Mouse (Mus musculus) effector memory CD4-positive, alpha-beta T cell, adult 7 months (primary cell): ENCODE measurements around the gene Mb21d2. TPM values are rescaled to one million over a fixed set of nuclear protein-coding genes. Genes with fewer than 3 reads are reported as not detected.

Experiments
- polyA plus RNA-seq: library from polyadenylated mRNA; unstranded; fragments of 100-300 nt; shearing (Covaris generic); gene quantifications from one replicate; pipeline ENCODE4 v1.2.1, GENCODE M21; 2017

Gene Mb21d2
- not detected for polyA plus RNA-seq

DNA sequence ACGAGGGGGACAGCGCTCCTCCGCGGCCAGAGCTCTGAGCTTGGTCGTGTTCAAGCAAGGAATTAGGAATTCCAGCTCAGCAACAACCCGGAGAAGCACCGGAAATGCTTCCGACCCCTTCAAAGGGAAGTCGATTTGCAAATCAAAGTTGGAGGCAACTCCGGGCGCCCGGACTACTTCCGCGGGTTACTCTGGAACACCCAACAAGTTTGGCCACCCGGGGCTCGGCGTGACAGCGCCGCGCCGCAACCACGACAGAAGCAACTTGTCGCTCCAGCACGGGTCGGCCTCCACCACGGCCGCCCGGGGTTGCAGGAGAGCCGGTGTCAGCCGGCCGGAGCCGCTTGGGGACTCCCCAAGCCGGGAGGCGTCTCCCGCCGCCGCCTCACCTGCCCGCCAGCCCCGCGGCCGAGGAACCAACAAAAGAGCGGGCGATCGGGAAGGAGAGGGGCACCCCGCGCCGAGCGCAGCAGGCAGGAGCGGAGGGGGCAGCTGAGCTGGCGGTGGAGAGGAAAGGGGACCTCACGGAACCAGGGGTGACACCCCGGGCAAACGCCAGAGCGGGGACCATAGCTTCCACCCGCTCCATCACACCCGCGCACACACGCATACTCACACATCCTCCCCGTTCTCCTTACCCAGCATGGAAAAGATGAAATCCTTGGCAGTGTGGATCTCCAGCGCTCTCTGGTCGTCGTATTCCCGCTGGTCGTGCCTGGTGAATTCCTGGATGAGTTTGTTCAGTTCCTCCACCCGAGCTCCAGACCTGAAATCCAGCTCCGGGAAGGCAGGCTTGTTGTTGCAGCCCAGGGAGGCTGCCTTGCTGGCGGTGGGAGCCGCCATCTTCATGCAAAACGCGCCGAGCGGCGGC, at the start of gene Mb21d2:
TSS of gene Mb21d2 (minus strand) at position 859 of the 871 bp plus-strand sequence.

Other genes with a start within 250 kb of the Mb21d2 start
- 0.23 TPM for gene Fgf12, start 176.6 kb downstream of the Mb21d2 start, polyA plus RNA-seq